Mouse (Mus musculus) frontal cortex, adult (tissue): Measurements from ENCODE around the gene Llgl1.
A peak's percentile ranks its signal among the peaks of the same experiment; 100 is the strongest.

Experiments used
- ATAC-seq: cut with Nextera tagmentation; 2 replicates; pipeline ENCODE4 v1.9.2; 2017; ENCODE audit warnings: mild to moderate bottlenecking, moderate library complexity, mixed read lengths; ENCODE audit not compliant: low TSS enrichment

The Llgl1 gene

GRCm38 (mm10) chr11:60726601-60727391 lies 27.3 kb downstream of the Llgl1 start, which contains the start of gene Flii:
TSS of gene Flii (minus strand) at chr11:60727263.
- peak; percentile 58 for ATAC-seq

DNA sequence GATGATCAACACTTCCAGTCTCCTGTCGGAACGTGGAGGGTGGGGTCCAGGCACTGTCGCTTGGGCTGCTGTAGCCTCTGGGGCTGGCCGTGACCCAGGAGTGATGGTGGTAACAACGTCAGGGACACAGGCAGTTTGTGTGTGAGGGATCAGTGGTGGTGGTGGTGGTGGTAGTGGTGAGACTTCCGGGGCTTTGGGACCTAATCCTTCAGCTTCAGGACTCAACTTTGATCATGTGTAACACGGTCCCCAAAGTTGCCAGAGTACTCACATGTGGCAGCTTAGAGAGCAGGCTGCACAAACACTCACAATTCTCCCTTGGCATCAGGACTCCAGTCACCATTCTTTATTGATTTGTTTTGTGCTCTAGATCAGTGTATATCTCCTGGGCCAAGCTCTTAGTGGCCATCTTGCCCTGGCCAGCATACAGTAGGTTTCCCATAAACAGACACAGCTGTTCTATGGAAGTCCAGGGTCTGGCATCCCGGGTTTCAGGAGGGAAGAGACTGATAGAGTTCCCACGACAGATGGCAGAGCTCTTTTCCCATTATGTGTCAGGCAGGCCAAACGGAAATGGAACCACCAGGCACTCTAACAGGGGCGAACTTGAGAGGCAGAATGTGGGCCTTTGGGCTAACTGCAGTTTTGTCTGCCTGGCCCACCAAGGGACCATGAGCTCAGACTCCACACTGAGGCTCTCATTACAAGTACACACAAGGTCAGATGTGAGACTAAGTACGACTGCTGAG lies 28.0 kb downstream of the Llgl1 start:
- ATAC-seq, result peak; percentile 24; the same call in 1 of the 2 replicates

GRCm38 (mm10) chr11:60728260-60728761 lies 28.8 kb downstream of the Llgl1 start, which contains the start of gene Mief2:
TSS of gene Mief2 (plus strand) at chr11:60728398.
- ATAC-seq, result peak; percentile 89

DNA sequence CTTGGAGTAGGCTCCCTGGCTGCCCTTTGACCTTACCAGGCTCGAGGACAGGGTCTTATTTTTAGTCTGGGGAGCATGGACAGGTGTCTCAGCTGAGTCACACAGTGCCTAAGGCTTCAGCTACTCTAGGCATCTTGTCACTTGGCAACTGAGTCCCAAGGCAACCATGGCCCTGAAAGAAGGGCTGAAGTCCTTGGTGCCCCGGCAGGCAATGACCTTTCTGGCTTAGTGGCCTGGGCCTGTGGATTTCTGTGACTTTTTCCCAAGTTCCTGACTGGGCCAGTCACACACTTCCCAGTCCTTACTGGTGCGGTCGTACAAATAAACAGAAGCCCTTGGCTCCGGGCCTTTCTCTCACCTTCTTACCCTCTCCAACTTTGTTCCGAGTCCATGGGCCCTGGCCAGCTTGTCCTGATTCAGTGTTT lies 29.7 kb downstream of the Llgl1 start:
- no peak for ATAC-seq

- ATAC-seq, result no peak
These were observed 30.6 kb downstream of the Llgl1 start for GRCm38 (mm10) chr11:60730169-60730568.

- ATAC-seq, result no peak
These were observed 31.7 kb downstream of the Llgl1 start for GRCm38 (mm10) chr11:60731251-60731650.

GRCm38 (mm10) chr11:60734206-60734605 lies 34.7 kb downstream of the Llgl1 start:
- no peak for ATAC-seq

- ATAC-seq, result no peak
These were observed 35.7 kb downstream of the Llgl1 start for GRCm38 (mm10) chr11:60735191-60735590.

GRCm38 (mm10) chr11:60736491-60736890 lies 37.0 kb downstream of the Llgl1 start:
- ATAC-seq, result no peak

DNA sequence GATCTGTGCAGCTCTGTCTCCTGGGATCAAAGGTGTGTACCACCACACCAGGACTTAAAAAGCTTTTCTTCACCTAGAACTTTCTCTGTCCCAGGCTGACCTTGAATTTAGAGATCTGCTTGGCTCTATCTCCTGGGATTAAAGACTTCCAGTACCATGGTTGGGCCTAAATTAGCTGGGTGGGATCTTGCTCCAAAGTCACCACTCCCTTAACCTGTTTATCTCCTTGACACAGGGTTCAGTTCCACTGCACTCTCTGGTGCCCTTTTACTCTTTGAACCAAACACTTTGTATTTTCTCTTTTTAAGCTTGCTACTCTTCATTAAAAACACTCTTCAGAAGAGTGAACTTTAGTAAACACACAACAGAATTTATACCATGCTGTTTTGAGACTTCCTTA lies 37.9 kb downstream of the Llgl1 start:
- no peak for ATAC-seq

GRCm38 (mm10) chr11:60740321-60740720 lies 40.8 kb downstream of the Llgl1 start:
- ATAC-seq, result no peak

- no peak for ATAC-seq
These were observed 56.0 kb downstream of the Llgl1 start for GRCm38 (mm10) chr11:60755570-60755969.

DNA sequence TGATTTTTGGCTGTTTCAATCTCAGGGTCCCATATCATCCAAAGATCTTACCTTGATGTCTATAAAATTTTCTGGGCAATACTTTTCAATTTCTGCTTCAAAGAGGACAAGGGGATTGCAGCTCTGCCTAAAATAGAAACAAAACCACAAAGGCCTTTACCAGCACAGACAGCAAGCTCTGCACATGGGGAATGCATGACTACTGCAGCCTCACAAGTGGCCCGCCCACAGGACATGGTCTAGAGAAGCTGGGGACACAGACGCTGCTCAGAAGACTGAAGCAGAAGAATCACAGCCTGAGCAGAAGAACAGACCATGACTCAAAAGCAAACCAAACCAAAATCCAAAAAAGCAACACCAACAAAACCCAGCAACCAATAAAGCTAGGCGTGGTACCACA lies 62.2 kb downstream of the Llgl1 start:
- ATAC-seq, result peak; percentile 20; the same call in 1 of the 2 replicates
